Mouse (Mus musculus): ENCODE measurements at regions not wholly inside any gene's neighbourhood (a gene's known extent, or its start where the extent isn't known, plus 50 kb on each side); places are given as distances from the start of the nearest gene placed in this dataset.

DNA sequence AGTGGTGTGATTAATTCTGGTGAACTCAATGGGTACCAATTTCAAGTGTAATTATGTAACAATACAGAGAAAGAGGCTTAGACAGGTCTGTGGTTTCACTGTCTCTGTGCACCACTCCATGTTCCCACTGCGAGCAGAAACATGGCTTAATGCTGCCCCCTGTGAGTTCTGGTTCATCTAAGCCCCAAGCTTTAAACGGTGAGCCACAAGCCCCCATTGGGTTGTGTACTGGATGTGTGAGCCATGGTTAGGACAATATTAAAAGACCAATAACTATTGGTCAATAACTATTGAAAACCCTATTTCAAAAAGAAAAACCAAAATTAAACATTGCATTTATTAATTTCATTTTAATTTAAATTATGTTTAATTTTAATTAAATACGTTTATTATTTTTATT is 238.0 kb downstream of the Fam49a start:
- TF ChIP-seq CTCF (IDR thresholded peaks at IDR 0.05; ENCODE audit: control insufficient read depth, insufficient read depth, low read length) (no peak), POLR2A (IDR thresholded peaks at IDR 0.05; ENCODE audit: borderline replicate concordance, control insufficient read depth, low read depth, low read length) (no peak)
